ENCODE assay signal across 10 mouse cellular contexts in the genomic region with DNA sequence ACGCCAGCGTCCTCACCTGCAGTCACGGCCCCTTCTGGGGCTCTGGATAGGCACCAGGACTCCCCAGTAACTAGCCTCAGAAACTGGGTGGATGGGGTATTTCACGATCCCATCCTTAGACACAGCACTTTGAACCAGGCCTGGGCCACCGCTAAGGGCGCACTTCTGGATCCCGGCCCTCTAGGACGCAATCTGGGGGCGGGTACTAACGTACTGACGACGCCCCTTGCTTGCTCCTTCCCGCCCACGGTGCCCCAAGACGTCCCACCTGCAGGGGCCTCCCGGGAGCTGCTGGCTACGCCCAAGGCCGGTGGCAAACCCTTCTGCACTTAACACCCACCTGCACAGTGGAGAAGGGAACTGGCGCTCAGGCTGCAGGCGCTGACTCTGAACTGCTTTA. TPM values are rescaled to one million over a fixed set of nuclear protein-coding genes. Genes with fewer than 3 reads are reported as not detected.
DNase-seq lines count a peak whose midpoint lies in the region; ATAC-seq and TF ChIP-seq lines count a peak whose summit lies in the region.
"Had no signal": no experiment of that assay in that cellular context is flagged by ENCODE, and none has a peak within 500 bp of the region (broad histone marks: within the 10 kb centered on the region; RNA-seq: fewer than 3 reads in every experiment).

No protein-coding gene starts in this region.

- no peak overlapping the region for H3K27ac ChIP-seq in forebrain, embryonic 12.5 days
- no peak overlapping the region for H3K27ac ChIP-seq in midbrain, embryonic 14.5 days (replicated peaks; ENCODE audit: low read depth, low read length)

- H3K27me3 ChIP-seq in forebrain, embryonic 12.5 days = peaks cover 100% of the 10 kb centered on the region
- peaks cover 92% of the 10 kb centered on the region for H3K27me3 ChIP-seq in midbrain, embryonic 14.5 days (ENCODE audit: control insufficient read depth, insufficient read depth, low read length)

- TF ChIP-seq POLR2A in brain, embryonic 14.5 days (IDR thresholded peaks at IDR 0.05; ENCODE audit: borderline replicate concordance, extremely low read depth, insufficient read depth, insufficient read length, poor library complexity, severe bottlenecking) = no peak

- under 1% methylated on average over 20 of the region's 20 CpGs for WGBS in forebrain, embryonic 12.5 days
- 1% methylated on average over 20 of the region's 20 CpGs for WGBS in midbrain, embryonic 14.5 days

- H3K4me1 ChIP-seq in forebrain, embryonic 12.5 days = peaks cover 48% of the 10 kb centered on the region
- H3K4me1 ChIP-seq in midbrain, embryonic 14.5 days (ENCODE audit: control insufficient read depth, insufficient read depth, low read length) = peaks cover 23% of the 10 kb centered on the region

- no peaks in the 10 kb centered on the region for H3K9me3 ChIP-seq in forebrain, embryonic 12.5 days
- no peaks in the 10 kb centered on the region for H3K9me3 ChIP-seq in midbrain, embryonic 14.5 days (ENCODE audit: control insufficient read depth, low read length)

- no peak for ATAC-seq in forebrain, embryonic 12.5 days (ENCODE audit: low FRiP score)
- no peak for ATAC-seq in midbrain, embryonic 14.5 days (ENCODE audit: low FRiP score, low TSS enrichment)
- ATAC-seq in megakaryocyte, adult 5-6 weeks (ENCODE audit: poor library complexity, severe bottlenecking) = no peak

- DNase-seq in kidney, postnatal 14 days = peak; percentile 31
- DNase-seq in kidney, adult 8-10 months = no peak
- no peak for DNase-seq in brain, embryonic 14.5 days (ENCODE audit: low read depth)
- DNase-seq in midbrain, embryonic 14.5 days = peak; percentile 43
- no peak for DNase-seq in adrenal gland, postnatal 4 days (ENCODE audit: low spot score in 2 of 2)
- DNase-seq in urinary bladder, postnatal 4 days (ENCODE audit: low spot score in 2 of 2) = no peak
- DNase-seq: thymus, adult 18-20 months had no signal

- peak; percentile 34; the same call in 1 of the 2 replicates for TF ChIP-seq CTCF in brain, embryonic 14.5 days (IDR thresholded peaks at IDR 0.05; ENCODE audit: borderline replicate concordance, extremely low read depth, insufficient read depth, insufficient read length)

- H3K36me3 ChIP-seq in forebrain, embryonic 12.5 days (replicated peaks) = no peaks in the 10 kb centered on the region
- H3K36me3 ChIP-seq in midbrain, embryonic 14.5 days (ENCODE audit: control insufficient read depth, insufficient read depth, low read length) = no peaks in the 10 kb centered on the region

- 0 out of 2 replicates have a peak overlapping the region, but pooled peaks have one; percentile 8 for H3K4me3 ChIP-seq in forebrain, embryonic 12.5 days (replicated peaks)
- no peak overlapping the region for H3K4me3 ChIP-seq in midbrain, embryonic 14.5 days (replicated peaks; ENCODE audit: low read depth, low read length)

- no peak overlapping the region for H3K9ac ChIP-seq in forebrain, embryonic 12.5 days
- H3K9ac ChIP-seq in midbrain, embryonic 14.5 days (replicated peaks; ENCODE audit: low read length) = no peak overlapping the region

- peak overlapping the region; percentile 13; the same call in 1 of the 2 replicates for H3K4me2 ChIP-seq in forebrain, embryonic 12.5 days
- H3K4me2 ChIP-seq in midbrain, embryonic 14.5 days (ENCODE audit: low read length) = no peak overlapping the region

RNA-seq across cellular contexts. Expression of a gene that starts 8.4 kb away (rescaled TPM):
- 0.90 and 4.7 TPM in 2 replicates for polyA plus RNA-seq in brain, embryonic 14.5 days (2012; rRNA removed)
- 0.53 and 1.0 TPM in 2 replicates for polyA plus RNA-seq in forebrain, embryonic 12.5 days (2016; fragmentation: Nextera tagmentation; extraction: Ambion mirVana)
- 2.3 and 3.0 TPM in 2 replicates for polyA plus RNA-seq in midbrain, embryonic 14.5 days (2014; fragmentation: Nextera tagmentation; extraction: Ambion mirVana)
- total RNA-seq in megakaryocyte, adult 5-6 weeks (2015) = not detected in 2 replicates
- not detected in 2 replicates for total RNA-seq in megakaryocyte, adult 5-6 weeks (2017)
- not detected for total RNA-seq in adrenal gland, postnatal 4 days (2021)
- total RNA-seq: left cerebral cortex, postnatal 25 days had no signal

RNA-seq across cellular contexts. Expression of a gene that starts 59.6 kb away (rescaled TPM):
- 58.7 and 91.7 TPM in 2 replicates for polyA plus RNA-seq in brain, embryonic 14.5 days (2012; rRNA removed)
- 110 and 115 TPM in 2 replicates for polyA plus RNA-seq in forebrain, embryonic 12.5 days (2016; fragmentation: Nextera tagmentation; extraction: Ambion mirVana)
- polyA plus RNA-seq in midbrain, embryonic 14.5 days (2014; fragmentation: Nextera tagmentation; extraction: Ambion mirVana) = 80.0 and 88.5 TPM in 2 replicates
- 65.4 and 68.6 TPM in 2 replicates for total RNA-seq in megakaryocyte, adult 5-6 weeks (2015)
- 27.7 and 28.1 TPM in 2 replicates for total RNA-seq in megakaryocyte, adult 5-6 weeks (2017)
- total RNA-seq in adrenal gland, postnatal 4 days (2021) = 10 to 100 TPM; 49.1 to 50.2 TPM

RNA-seq across cellular contexts. Expression of a gene that starts 59.6 kb away (rescaled TPM):
- polyA plus RNA-seq in brain, embryonic 14.5 days (2012; rRNA removed) = 198 and 233 TPM in 2 replicates
- 302 and 309 TPM in 2 replicates for polyA plus RNA-seq in forebrain, embryonic 12.5 days (2016; fragmentation: Nextera tagmentation; extraction: Ambion mirVana)
- polyA plus RNA-seq in midbrain, embryonic 14.5 days (2014; fragmentation: Nextera tagmentation; extraction: Ambion mirVana) = 355 and 484 TPM in 2 replicates
- 116 and 143 TPM in 2 replicates for total RNA-seq in megakaryocyte, adult 5-6 weeks (2015)
- total RNA-seq in megakaryocyte, adult 5-6 weeks (2017) = 82.4 and 91.8 TPM in 2 replicates
- total RNA-seq in adrenal gland, postnatal 4 days (2021) = 100 to 1,000 TPM; 168 to 169 TPM

Comparison
In these comparisons a context has a peak if more than half of its experiments do, and no peak if none do; other contexts are left out.
1. DNase-seq: peak in kidney, postnatal 14 days (single experiment) and midbrain, embryonic 14.5 days (single experiment); none in kidney, adult 8-10 months (0 of 2), brain, embryonic 14.5 days (single experiment), adrenal gland, postnatal 4 days (0 of 2) and urinary bladder, postnatal 4 days (0 of 2).